Mouse (Mus musculus): ENCODE results near the gene Vax2. TPM values are rescaled to one million over a fixed set of nuclear protein-coding genes. Genes with fewer than 3 reads are reported as not detected.
A peak's percentile ranks its signal among the peaks of the same experiment; 100 is the strongest.

Gene Vax2
- total RNA-seq, 2 experiments from 2014 or later = not detected

DNA sequence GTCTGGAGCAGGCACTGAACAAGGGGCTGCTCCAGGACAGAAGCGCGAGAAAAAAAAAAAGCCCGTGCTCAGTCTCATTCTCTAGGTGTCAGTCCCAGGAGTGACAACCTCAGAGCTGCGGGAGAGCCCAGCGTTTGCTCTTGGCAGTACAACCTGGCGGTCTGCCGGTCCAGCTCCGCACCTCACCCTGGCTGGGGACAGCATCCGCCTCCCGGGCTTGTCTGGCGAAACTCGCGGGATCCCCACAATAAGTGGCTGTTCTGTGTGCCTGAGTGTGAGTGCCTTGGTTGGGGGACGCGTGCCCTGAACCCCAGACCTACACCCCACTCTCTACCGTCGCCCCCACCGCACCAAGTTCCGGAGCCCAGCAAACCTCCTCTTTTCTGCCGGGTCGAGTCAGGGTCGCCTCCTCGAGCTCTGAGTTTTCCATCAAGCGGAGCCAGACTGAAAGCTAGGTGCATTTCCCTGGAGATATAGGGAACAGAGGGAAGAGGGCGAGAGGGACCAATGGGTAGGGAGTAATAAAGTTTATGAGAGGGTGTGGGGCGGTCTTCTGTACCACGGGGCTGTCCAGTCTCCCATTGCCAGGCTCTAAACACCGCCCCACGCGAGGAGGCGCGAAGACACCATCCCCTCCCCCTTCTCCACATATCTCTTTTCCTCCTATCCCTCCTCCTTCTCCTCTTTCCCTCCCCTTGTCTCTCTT, 550 bp upstream of the Vax2 start:
- intact Hi-C loops (cut with DNase I) = no loop called here
- DNase-seq = no peak

DNA sequence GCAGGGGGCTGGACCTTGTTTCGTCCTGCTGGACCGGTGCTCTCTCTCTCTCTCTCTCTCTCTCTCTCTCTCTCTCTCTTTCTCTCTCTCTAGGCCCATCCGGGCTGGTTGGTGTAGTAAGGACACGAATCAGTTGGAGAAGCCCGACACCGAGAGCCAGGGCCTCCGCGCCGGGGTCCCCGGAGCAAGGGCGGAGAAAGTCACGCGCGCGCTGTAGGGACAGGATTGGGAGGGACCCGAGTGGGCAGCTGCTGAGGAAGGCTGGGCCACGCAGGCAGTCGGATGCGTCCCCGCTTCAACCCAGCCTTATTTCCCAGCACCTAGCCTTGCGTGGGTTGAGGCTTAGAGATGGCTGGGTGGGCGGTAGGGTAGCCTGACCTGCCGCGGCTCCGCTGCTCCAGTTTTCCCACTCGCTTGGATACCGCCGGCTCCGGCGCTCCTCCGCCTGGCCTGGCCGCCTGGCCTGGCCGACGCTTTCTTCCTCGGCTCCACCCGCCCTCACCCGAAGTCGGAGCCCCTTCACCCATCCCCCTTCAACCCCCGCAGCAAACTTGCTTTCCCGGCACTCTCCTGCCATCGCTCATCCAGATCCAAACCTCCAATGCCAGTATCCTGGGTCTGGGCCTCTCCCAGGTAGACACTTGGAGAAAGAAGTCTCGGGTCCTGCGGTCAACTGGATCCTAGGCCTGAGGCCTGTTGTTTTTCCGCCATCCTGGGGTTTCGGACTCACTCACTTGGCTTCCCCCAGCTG, 836 bp downstream of the Vax2 start:
- intact Hi-C loops (cut with DNase I) = no loop called here
- no peak for DNase-seq

DNA sequence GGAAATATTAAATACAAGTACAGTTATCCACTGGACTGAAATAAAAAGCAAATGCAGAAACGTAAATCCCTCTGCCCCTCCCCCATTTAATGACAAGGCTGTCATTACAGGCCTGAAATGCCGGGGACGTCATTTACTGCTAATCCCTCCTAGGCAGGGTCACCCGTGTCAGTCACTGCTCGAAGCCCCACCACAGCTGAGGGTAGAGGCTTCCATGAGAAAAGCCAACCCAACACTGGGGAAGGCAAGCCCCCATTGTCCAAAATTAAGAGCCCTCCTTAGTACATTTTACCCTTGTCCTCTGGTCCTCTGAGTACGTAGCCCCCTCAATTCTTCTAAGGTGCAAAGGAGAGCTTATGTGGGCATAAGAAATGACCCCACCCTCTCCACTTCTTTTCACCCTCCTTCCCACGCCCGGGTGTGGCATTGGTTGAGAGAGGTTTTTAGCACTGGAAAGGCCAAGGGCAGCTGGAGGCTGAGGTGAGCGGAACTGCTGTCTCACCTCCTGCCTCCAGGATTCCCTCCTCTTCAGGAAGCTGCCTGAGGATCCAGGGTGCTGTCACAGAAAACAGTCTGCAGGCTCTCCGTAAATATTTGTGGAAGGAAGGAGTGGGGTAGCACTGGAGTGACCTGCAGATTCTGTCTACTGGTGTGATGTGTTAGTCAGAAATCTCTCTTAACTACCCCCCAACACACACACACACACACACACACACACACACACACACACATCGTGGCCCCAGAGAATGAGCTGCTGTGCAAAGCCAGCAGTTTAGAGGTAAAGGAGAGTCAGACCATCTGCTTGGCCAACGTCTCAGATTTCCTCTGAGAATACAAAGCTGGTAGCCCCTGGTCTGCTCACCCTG, 2.4 kb downstream of the Vax2 start:
- DNase-seq = no peak
- intact Hi-C loops (cut with DNase I) = no loop called here

DNA sequence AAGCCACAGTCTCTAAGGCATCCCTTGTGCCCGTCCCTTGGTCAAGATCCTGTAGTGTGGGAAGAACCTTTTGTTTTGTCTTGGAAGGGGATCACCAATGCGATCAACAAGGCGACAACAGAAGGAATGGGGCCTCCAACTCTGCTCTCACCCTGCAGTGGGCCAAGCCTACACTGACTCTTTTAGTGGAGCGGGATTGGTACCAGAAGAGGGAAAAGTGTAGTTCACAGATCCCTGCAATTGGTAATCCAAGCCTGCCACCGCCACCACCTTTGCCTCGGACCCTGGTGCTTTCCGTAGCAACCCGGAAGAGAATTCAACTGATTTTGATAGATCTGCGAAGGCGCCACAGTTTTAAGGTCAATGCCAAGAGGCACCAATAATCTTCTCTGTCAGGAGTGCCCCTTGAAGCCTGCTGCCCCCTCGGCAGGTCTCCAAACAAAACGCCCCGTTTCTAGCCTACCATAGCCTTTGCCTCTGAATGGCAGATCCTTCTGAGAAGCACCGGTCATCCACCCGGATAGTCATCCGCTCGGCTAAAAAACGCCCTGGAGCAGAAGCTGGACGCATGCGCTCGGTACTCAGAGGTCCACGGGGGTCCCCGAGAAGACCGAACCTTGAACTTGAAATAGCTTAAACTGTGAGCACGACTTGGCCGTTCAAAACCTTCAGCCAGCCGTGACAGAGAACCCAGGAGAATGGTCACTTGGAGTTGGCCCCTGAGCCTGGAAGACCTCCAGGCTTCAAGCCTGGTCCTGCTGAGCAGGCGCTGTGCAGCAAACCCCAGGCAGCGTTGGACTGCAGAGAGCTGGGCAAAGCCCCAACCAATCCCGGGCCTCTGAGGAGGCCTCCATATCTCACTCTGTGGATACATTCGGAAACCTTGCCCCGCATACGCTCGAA, 3.4 kb downstream of the Vax2 start:
- intact Hi-C loops (cut with DNase I) = no loop called here
- peak in 1 of 2 experiments; percentile 21 for DNase-seq

GRCm38 (mm10) chr6:83715461-83716196, 4.6 kb downstream of the Vax2 start:
- intact Hi-C loops (cut with DNase I) = no loop called here
- DNase-seq = no peak

DNA sequence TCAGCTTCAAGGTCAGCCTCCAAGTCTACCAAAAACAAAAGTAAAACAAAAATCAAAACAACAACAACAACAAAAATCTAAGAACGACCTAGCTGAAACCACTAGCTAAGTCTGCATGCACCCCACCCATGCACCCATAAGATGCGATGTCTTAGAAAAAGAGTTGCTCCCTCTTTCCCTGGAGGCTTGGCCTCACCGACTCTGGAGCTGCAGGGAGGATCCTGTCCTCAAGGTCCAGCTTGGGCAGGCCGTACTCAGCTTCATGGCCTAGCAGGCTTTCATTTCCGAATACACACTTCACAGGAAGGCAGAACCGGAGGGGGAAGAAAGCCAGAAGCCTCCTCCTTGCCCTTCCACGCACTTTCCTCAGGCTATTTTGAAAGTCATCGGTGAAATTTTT, 6.0 kb downstream of the Vax2 start:
- intact Hi-C loops (cut with DNase I) = no loop called here
- no peak for DNase-seq

DNA sequence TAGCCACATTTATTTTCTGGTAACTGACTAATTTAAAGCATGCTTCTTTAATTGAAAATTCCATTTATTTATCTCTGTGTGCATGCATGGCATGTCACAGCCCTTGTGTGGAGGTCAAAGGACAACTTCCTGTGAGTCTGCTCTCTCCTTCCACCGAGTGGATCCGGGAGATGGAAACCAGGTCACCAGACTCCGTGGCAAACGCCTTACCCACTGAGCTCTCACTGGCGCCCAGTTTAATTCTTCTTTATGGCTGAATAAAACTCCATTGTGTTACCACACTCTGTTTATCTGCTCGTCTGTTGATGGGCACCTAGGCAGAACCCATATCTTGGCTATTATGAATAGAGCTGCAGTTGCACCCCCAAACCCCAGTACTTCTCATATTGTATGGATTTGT, 11.5 kb downstream of the Vax2 start:
- DNase-seq = no peak
- intact Hi-C loops (cut with DNase I) = no loop called here

GRCm38 (mm10) chr6:83727178-83727577, 16.1 kb downstream of the Vax2 start:
- DNase-seq = no peak
- intact Hi-C loops (cut with DNase I) = no loop called here

- DNase-seq = peak in 1 of 2 experiments; percentile 34
- intact Hi-C loops (cut with DNase I) = no loop called here
These were observed 17.4 kb downstream of the Vax2 start for GRCm38 (mm10) chr6:83728488-83728887.

DNA sequence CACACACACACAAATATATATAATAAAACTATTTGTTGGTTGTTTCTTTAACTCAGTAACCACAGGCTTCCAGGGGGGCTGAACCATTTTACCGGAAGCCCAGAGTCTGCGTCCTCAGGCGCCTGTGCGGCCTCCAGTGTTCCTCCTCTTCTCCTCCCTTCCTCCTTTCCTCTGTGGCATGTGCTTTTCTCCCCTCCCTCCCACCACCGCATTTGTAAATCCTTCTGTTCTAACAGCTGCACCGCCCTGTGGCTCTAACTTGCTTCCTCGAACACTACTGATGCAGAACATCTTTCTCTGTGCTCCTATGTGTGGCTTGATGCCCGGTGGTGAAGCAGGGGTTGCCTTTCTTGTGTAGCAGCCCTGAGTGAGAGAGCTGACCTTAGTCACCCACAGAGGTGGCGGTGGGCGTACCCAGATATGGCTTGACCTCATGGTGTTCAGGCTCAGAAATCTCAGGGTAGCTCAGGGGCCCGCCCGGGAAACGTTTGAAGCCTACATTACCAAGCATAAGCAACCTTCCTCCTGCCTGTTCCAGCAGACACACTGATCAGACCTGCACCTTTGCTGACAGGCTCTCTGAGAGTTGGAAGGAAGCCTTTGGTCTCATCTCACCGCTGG, 18.4 kb downstream of the Vax2 start:
- no peak for DNase-seq
- intact Hi-C loops (cut with DNase I) = no loop called here

- DNase-seq = peak; percentile 80 to 85
- intact Hi-C loops (cut with DNase I) = loop anchor here (1.0 kb wide), 1 partner anchor 37 kb away; no protein-coding TSS in a partner anchor
These were observed 20.1 kb downstream of the Vax2 start for GRCm38 (mm10) chr6:83731128-83731527.

DNA sequence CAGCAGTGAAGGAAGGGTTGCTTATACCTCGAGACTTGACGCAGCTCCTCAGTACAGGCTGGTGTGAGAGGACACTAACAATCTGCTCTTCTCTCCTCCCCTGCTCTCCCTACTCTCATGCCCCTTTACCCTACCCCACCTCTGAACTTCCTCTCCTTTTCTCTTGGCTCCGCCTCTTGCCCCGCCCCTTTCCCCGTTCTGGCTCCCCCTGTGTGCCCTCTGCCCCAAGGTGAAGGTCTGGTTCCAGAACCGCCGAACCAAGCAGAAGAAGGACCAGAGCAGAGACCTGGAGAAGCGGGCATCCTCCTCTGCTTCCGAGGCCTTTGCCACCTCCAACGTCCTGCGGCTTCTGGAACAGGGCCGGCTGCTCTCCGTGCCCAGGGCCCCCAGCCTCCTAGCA, 26.2 kb downstream of the Vax2 start:
- intact Hi-C loops (cut with DNase I) = no loop called here
- DNase-seq = no peak

DNA sequence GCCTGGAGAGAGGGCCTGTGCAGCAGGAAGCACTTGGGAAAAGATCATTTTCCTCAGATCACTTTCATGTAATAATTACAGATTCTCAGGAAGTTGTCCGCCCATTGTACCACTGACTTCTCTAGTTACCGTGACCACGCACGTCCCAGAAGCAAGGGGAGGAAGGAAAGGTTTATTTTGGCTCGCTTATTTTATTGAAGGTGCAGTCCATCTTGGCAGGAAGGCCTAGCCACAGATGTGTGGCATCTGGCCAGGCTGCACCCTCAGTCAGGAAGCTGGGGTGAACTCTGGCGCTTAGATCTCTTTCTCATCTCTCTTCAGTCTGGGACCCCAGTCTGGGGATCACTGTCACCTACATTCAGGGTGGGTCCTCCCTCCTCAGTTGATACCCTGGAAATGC, 27.5 kb downstream of the Vax2 start:
- DNase-seq = no peak
- intact Hi-C loops (cut with DNase I) = no loop called here

DNA sequence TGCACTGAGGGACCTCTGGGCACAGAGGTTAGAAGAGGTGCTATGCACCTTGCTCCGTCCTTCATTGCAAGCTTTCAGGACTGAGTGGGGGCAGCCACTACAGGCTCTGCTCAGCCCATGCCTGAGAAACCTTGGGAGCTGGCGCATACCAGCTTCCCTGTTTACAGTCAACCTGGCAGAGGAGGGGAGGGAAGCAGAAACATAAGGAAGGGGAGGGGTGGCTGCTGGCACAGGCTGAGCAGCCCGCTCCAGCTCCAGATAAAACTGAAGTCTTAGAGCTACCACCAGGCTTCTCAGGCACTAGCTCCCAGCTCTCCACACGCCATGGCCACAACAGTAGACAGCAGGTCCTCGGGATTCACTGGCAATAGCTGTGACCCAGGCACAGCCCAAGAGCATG, 31.7 kb downstream of the Vax2 start, which contains the start of gene Atp6v1b1:
Gene Atp6v1b1, plus strand, starts transcription at position 230 of the 400 bp plus-strand sequence.
- intact Hi-C loops (cut with DNase I) = no loop called here
- no peak for DNase-seq

DNA sequence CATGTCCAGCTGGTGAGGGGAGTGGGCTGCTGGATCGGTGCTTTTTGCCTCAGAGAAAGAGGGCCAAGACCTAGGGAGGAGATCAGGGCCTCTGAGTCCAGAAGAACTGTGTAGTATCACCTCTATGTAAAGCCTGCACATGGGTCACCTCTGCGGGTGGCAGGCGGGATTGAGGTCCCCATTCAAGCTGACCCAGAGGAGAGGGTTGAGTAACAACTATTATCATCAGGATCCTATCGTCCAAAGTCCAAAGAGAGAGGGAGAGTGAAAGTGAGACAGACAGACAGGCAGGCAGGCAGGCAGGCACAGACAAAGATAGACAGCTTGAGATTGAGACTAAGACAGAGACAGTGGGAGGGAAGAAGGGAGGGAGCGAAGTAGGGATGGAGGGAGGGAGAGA, 32.1 kb downstream of the Vax2 start:
- DNase-seq = no peak
- intact Hi-C loops (cut with DNase I) = no loop called here

GRCm38 (mm10) chr6:83744126-83744525, 33.1 kb downstream of the Vax2 start:
- intact Hi-C loops (cut with DNase I) = no loop called here
- DNase-seq = no peak

DNA sequence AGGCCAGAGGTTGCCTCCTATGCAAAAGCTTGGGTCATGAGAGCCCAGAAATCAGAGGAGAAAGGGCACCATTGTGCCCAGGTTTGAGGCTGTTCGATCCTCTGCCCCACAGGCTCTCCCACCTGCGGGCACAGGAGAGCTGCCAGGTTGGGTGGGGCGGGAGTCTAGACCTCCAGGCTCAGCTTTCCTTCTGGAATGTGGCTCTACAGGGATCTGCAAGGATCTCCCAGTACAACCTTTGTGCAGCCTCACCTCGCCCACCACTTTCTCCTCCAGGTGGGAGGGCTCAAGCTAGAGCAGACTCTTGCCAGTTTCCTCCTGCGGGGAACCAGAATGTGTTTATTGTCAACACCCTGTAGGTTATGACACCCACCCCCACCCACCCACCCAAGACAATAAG, 33.5 kb downstream of the Vax2 start:
- no peak for DNase-seq
- intact Hi-C loops (cut with DNase I) = no loop called here

DNA sequence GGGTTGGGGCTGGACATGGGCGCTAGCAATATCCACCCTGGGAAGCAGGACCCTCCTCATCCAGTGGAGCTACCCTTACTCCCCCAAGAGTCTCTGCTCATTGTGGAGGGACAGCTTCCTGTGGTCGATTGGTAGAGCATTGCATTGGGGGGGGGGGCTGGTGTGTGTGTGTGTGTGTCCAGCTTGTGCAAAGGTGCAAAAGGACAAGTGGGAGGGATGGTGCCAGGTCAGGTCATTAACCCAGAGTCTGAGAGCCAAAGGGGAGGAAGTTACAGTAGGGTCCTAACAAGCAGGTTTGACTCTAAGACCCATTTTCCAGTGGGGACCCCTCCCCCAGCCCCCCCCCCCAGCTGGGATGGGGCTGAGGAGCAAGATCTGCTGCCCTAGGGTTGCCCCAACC, 34.4 kb downstream of the Vax2 start:
- intact Hi-C loops (cut with DNase I) = no loop called here
- no peak for DNase-seq

- intact Hi-C loops (cut with DNase I) = no loop called here
- no peak for DNase-seq
These were observed 38.2 kb downstream of the Vax2 start for GRCm38 (mm10) chr6:83749286-83749685.
